Mouse (Mus musculus) testis, adult 2 months (tissue): Measurements from ENCODE around the gene Dyx1c1. TPM values are rescaled to one million over a fixed set of nuclear protein-coding genes. Genes with fewer than 3 reads are reported as not detected.

ENCODE experiments used
- H3K27ac ChIP-seq: fragments of 200-500 bp; 2 replicates; pipeline ENCODE4 v1.5.1; 2012; ENCODE audit warnings: low read depth, low read length; ENCODE audit not compliant: control insufficient read depth, insufficient read depth
- H3K27me3 ChIP-seq: fragments of 200-500 bp; 2 replicates; pipeline ENCODE4 v1.6.1; 2012; ENCODE audit warnings: mild to moderate bottlenecking, low read length, moderate library complexity; ENCODE audit not compliant: control insufficient read depth, insufficient read depth
- H3K36me3 ChIP-seq: fragments of 200-500 bp; 2 replicates; pipeline ENCODE4 v1.6.1; 2012; ENCODE audit warnings: mild to moderate bottlenecking, low read length; ENCODE audit not compliant: control insufficient read depth, insufficient read depth
- H3K4me1 ChIP-seq: fragments of 200-500 bp; 2 replicates; pipeline ENCODE4 v1.6.1; 2012; ENCODE audit warnings: low read length; ENCODE audit not compliant: control insufficient read depth, insufficient read depth
- H3K4me3 ChIP-seq: fragments of 200-500 bp; 2 replicates; pipeline ENCODE4 v1.5.1; 2012; ENCODE audit warnings: low read depth, mild to moderate bottlenecking, low read length, moderate library complexity, mixed read lengths; ENCODE audit not compliant: control insufficient read depth
- CTCF ChIP-seq: fragments of 200-500 bp; IDR thresholded peaks from 2 replicates; pipeline ENCODE4 v1.5.1; 2012; ENCODE audit warnings: low read depth, mild to moderate bottlenecking, inconsistent platforms, low read length, moderate library complexity; ENCODE audit not compliant: control insufficient read depth, insufficient read depth, insufficient replicate concordance
- POLR2A ChIP-seq: fragments of 200-500 bp; IDR thresholded peaks from 2 replicates; pipeline ENCODE4 v1.6.1; 2012; ENCODE audit warnings: low read depth, mild to moderate bottlenecking, inconsistent platforms, low read length, moderate library complexity; ENCODE audit not compliant: control insufficient read depth
- polyA plus RNA-seq: library from polyadenylated mRNA; depleted of rRNA; stranded (reverse); fragments of >200 nt; gene quantifications from 2 replicates; pipeline ENCODE4 v1.2.3, GENCODE M21; 2012

Dyx1c1 gene
- polyA plus RNA-seq, 1 experiment: 13.5 TPM

- H3K4me1 ChIP-seq: no peaks in the 10 kb centered on the region
- TF ChIP-seq POLR2A (no peak), CTCF (no peak)
- no peaks in the 10 kb centered on the region for H3K27me3 ChIP-seq
- H3K36me3 ChIP-seq: no peaks in the 10 kb centered on the region; the same call in 1 of the 2 replicates
- H3K27ac ChIP-seq: no peak overlapping the region
- no peak overlapping the region for H3K4me3 ChIP-seq
Observed at GRCm38 (mm10) chr9:72974734-72975133, 16.1 kb downstream of the Dyx1c1 start.

- Histone ChIP-seq H3K27me3 (no peaks in the 10 kb centered on the region), H3K4me1 (no peaks in the 10 kb centered on the region), H3K4me3 (no peak overlapping the region), H3K36me3 (no peaks in the 10 kb centered on the region; the same call in 1 of the 2 replicates), H3K27ac (no peak overlapping the region)
- TF ChIP-seq CTCF (no peak), POLR2A (no peak)
Observed at GRCm38 (mm10) chr9:72975242-72975641, 16.7 kb downstream of the Dyx1c1 start.

- TF ChIP-seq CTCF (no peak), POLR2A (no peak)
- Histone ChIP-seq H3K4me3 (peak overlapping the region; percentile 44; the same call in 1 of the 2 replicates), H3K27me3 (no peaks in the 10 kb centered on the region), H3K27ac (no peak overlapping the region), H3K36me3 (no peaks in the 10 kb centered on the region), H3K4me1 (no peaks in the 10 kb centered on the region)
Observed at GRCm38 (mm10) chr9:72983066-72983465, 24.5 kb downstream of the Dyx1c1 start.

DNA sequence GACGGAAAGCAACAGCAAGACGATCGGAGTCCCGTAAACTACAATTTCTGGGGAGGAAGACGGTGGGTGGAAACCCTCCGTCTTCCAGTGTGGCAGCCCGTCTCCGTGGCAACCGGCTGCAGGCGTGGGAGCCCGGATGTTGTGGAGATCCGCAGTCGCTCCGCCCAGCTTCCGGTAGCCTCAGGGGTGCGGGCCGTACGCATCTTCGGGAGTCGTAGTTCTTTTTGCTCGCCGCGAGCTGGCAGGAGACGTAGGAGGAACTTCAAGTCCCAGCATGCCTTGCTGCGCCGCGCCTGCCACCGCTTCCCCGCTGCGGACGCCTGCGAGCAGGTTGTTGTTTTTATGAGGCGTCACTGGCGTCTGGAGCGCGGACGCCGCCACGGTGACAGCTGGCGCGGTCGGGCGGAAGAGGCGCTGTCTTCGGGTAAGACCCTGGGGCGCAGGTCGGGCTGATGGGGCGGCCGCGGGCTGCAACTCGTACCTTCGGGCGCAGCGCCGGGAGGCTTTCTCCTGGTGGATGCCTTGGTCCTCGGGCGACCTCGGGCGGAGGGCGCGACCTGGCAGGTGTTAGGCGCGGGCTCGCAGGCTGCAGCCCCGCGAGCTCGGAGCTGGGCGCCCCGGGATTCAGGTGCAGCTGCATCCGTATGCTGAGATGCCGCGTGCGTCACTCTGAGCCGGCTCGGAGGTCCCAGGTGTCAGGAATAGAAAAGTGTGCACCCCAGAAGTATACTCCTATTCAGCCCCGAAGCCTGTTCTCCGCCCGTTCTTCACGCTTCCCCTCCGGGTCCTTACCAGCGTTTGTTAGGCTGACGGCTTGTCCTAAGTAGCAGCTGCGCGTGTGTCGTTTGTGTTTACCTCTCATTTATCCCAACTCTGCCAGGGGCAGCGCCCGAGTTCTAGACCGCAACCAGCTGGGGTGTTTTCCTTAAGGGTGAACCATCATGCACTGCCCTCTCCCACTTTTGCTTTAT lies 26.9 kb downstream of the Dyx1c1 start, which contains the start of the genes Ccpg1os and Ccpg1:
Ccpg1os (minus strand) TSS at position 133 of the 971 bp plus-strand sequence.
Ccpg1 (plus strand) TSS at position 180 of the 971 bp plus-strand sequence.
- no peaks in the 10 kb centered on the region for H3K36me3 ChIP-seq
- H3K27me3 ChIP-seq: no peaks in the 10 kb centered on the region
- 0 out of 2 replicates have a peak, but pooled peaks have one; percentile 9 for TF ChIP-seq CTCF
- TF ChIP-seq POLR2A: peak; percentile 71; the same call in 1 of the 2 replicates
- H3K4me1 ChIP-seq: no peaks in the 10 kb centered on the region
- H3K27ac ChIP-seq: peak within 1 kb of the TSS; percentile 78
- H3K4me3 ChIP-seq: peak within 1 kb of the TSS; percentile 93

GRCm38 (mm10) chr9:72987703-72988102 lies 29.1 kb downstream of the Dyx1c1 start:
- Histone ChIP-seq H3K4me3 (no peak overlapping the region), H3K36me3 (no peaks in the 10 kb centered on the region), H3K27me3 (no peaks in the 10 kb centered on the region), H3K27ac (no peak overlapping the region), H3K4me1 (no peaks in the 10 kb centered on the region)
- no peak for TF ChIP-seq CTCF
- no peak for TF ChIP-seq POLR2A

GRCm38 (mm10) chr9:72988706-72989105 lies 30.1 kb downstream of the Dyx1c1 start:
- no peak overlapping the region for H3K27ac ChIP-seq
- TF ChIP-seq POLR2A (no peak), CTCF (no peak)
- no peaks in the 10 kb centered on the region for H3K27me3 ChIP-seq
- H3K4me3 ChIP-seq: no peak overlapping the region
- no peaks in the 10 kb centered on the region for H3K4me1 ChIP-seq
- H3K36me3 ChIP-seq: no peaks in the 10 kb centered on the region

DNA sequence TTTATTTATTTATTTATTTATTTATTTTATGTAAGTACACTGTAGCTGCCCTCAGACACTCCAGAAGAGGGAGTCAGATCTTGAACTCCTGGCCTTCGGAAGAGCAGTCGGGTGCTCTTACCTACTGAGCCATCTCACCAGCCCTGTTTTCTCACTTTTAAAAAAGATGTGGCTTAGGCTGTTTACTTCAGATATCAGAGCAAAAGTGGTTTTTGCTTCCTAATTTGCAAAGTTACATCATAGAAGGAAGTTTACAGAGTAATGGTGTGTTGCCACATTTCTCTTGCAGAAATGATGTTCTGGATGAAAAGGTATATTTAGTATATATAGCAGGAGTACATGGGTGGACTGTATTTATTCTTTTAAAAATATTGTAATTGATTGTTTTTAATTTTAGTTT lies 32.8 kb downstream of the Dyx1c1 start:
- TF ChIP-seq CTCF: no peak
- TF ChIP-seq POLR2A: no peak
- H3K4me3 ChIP-seq: no peak overlapping the region
- H3K36me3 ChIP-seq: no peaks in the 10 kb centered on the region
- H3K27ac ChIP-seq: no peak overlapping the region
- H3K4me1 ChIP-seq: 0 out of 2 replicates have a peak, but pooled peaks cover 2% of the 10 kb centered on the region
- no peaks in the 10 kb centered on the region for H3K27me3 ChIP-seq
